Mouse (Mus musculus) small intestine, adult 2 months (tissue): ENCODE measurements around the gene Aqp5. TPM values are rescaled to one million over a fixed set of nuclear protein-coding genes. Genes with fewer than 3 reads are reported as not detected.

Experiments
- H3K27ac ChIP-seq: fragments of 200-500 bp; 2 replicates; pipeline ENCODE4 v1.5.1; 2012; ENCODE audit warnings: low read depth, low read length, control low read depth, inconsistent platforms; ENCODE audit not compliant: insufficient read depth
- H3K27me3 ChIP-seq: fragments of 200-500 bp; 2 replicates; pipeline ENCODE4 v1.6.1; 2012; ENCODE audit warnings: mild to moderate bottlenecking, moderate library complexity, low read length, inconsistent platforms; ENCODE audit not compliant: control insufficient read depth, insufficient read depth
- H3K36me3 ChIP-seq: fragments of 200-500 bp; 2 replicates; pipeline ENCODE4 v1.6.1; 2012; ENCODE audit warnings: mild to moderate bottlenecking, low read length, control low read depth, inconsistent platforms; ENCODE audit not compliant: control insufficient read depth, insufficient read depth
- H3K4me1 ChIP-seq: fragments of 200-500 bp; 2 replicates; pipeline ENCODE4 v1.6.1; 2012; ENCODE audit warnings: low read length, inconsistent platforms, mixed read lengths; ENCODE audit not compliant: control insufficient read depth, insufficient read depth, insufficient read length
- H3K4me3 ChIP-seq: fragments of 200-500 bp; 2 replicates; pipeline ENCODE4 v1.5.1; 2012; ENCODE audit warnings: low read depth, mild to moderate bottlenecking, control low read depth, inconsistent platforms, low read length, moderate library complexity
- CTCF ChIP-seq: fragments of 200-500 bp; IDR thresholded peaks from 2 replicates; pipeline ENCODE4 v1.5.1; 2012; ENCODE audit warnings: low read depth, mild to moderate bottlenecking, control low read depth, inconsistent platforms, low read length, moderate library complexity, mixed read lengths; ENCODE audit not compliant: insufficient replicate concordance, insufficient read length; ENCODE audit errors: extremely low read depth
- POLR2A ChIP-seq: fragments of 200-500 bp; IDR thresholded peaks from 2 replicates; pipeline ENCODE4 v1.6.1; 2012; ENCODE audit warnings: low read depth, mild to moderate bottlenecking, control low read depth, inconsistent platforms, low read length, moderate library complexity
- WGBS: fragments of 180-500 bp; shearing (Covaris S2); methylation state at CpG from one replicate; pipeline ENCODE4 v1.1.7; 2018; 5-methylcytosine and 5-hydroxymethylcytosine counted together
- polyA plus RNA-seq: library from polyadenylated mRNA; depleted of rRNA; stranded (reverse); fragments of >200 nt; gene quantifications from 2 replicates; pipeline ENCODE4 v1.2.3, GENCODE M21; 2012; rRNA removed

Gene Aqp5
- polyA plus RNA-seq, 1 experiment, result 0.20 TPM

GRCm38 (mm10) chr15:99631618-99632017 is 41.0 kb downstream of the Aqp5 start:
- H3K27ac ChIP-seq, result no peak overlapping the region
- no peaks in the 10 kb centered on the region for H3K4me1 ChIP-seq
- H3K4me3 ChIP-seq, result no peak overlapping the region
- H3K36me3 ChIP-seq, result peaks cover 41% of the 10 kb centered on the region
- TF ChIP-seq CTCF, result no peak
- no peak for TF ChIP-seq POLR2A
- H3K27me3 ChIP-seq, result no peaks in the 10 kb centered on the region

GRCm38 (mm10) chr15:99634702-99635101 is 44.1 kb downstream of the Aqp5 start:
- Histone ChIP-seq H3K27me3 (no peaks in the 10 kb centered on the region), H3K36me3 (peaks cover 45% of the 10 kb centered on the region), H3K27ac (no peak overlapping the region), H3K4me1 (no peaks in the 10 kb centered on the region), H3K4me3 (no peak overlapping the region)
- WGBS, result 89% methylated on average over 7 of the region's 7 CpGs
- no peak for TF ChIP-seq CTCF
- no peak for TF ChIP-seq POLR2A

GRCm38 (mm10) chr15:99637405-99638123 is 47.0 kb downstream of the Aqp5 start:
- no peaks in the 10 kb centered on the region for H3K27me3 ChIP-seq
- TF ChIP-seq CTCF, result no peak
- no peak for TF ChIP-seq POLR2A
- 94% methylated on average over 12 of the region's 12 CpGs for WGBS
- peaks cover 26% of the 10 kb centered on the region for H3K36me3 ChIP-seq
- no peak overlapping the region for H3K4me3 ChIP-seq
- no peak overlapping the region for H3K27ac ChIP-seq
- no peaks in the 10 kb centered on the region for H3K4me1 ChIP-seq

- Histone ChIP-seq H3K27me3 (no peaks in the 10 kb centered on the region), H3K36me3 (peaks cover 24% of the 10 kb centered on the region), H3K4me1 (no peaks in the 10 kb centered on the region), H3K4me3 (no peak overlapping the region), H3K27ac (no peak overlapping the region)
- TF ChIP-seq CTCF (no peak), POLR2A (no peak)
- WGBS, result 90% methylated on average over 5 of the region's 5 CpGs
Measured at GRCm38 (mm10) chr15:99638124-99638485, 47.5 kb downstream of the Aqp5 start.

DNA sequence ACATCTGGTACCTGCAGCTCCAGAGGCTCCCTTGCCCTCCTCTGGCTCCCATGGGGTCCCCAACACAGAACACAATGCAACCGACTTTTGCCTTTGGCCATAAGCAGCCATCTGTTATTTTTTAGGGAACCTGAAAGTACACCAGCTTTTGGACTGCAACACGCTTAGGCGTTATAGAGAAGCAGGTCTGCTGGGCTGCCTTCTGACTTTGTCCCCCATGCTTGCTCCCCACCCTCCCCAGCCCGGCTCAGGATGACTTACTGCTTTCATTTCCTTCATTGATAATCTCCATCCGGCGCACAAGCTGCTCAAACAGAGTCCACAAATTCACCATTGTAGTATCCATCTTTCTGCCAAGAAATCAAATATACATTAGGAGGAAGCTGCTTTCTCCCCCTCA is 52.0 kb downstream of the Aqp5 start:
- Histone ChIP-seq H3K36me3 (peaks cover 6% of the 10 kb centered on the region), H3K27me3 (no peaks in the 10 kb centered on the region), H3K27ac (no peak overlapping the region), H3K4me1 (no peaks in the 10 kb centered on the region), H3K4me3 (no peak overlapping the region)
- WGBS, result 78% methylated on average over 6 of the region's 6 CpGs
- no peak for TF ChIP-seq CTCF
- TF ChIP-seq POLR2A, result no peak

DNA sequence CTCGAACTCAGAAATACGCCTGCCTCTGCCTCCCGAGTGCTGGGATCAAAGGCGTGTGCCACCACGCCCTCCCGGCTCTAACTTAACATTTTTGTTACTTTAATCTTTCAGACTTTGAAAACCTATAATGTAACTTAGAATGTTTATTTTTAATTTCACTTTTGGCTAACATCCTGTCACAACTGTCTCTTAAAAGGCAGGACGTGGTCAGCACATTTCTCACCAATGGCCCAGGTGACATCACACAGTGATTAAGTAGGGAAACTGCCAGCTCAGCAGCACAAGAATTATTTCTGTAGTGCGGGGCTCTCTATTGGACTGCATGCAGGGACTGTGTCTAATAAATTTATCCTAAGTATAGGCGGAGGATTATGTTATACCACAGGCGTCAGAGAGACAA is 53.2 kb downstream of the Aqp5 start:
- Histone ChIP-seq H3K27me3 (no peaks in the 10 kb centered on the region), H3K4me3 (no peak overlapping the region), H3K27ac (no peak overlapping the region), H3K36me3 (peaks cover 5% of the 10 kb centered on the region; the same call in 1 of the 2 replicates), H3K4me1 (no peaks in the 10 kb centered on the region; the same call in 1 of the 2 replicates)
- TF ChIP-seq CTCF (no peak), POLR2A (no peak)
- 87% methylated on average over 10 of the region's 10 CpGs for WGBS

Other genes with a start within 250 kb of the Aqp5 start
- 4.2 and 8.2 TPM in 2 replicates for gene Fmnl3, start 220.3 kb upstream of the Aqp5 start, polyA plus RNA-seq
- 672 and 1,662 TPM in 2 replicates for gene Tmbim6, start 197.9 kb upstream of the Aqp5 start, polyA plus RNA-seq
- 1.8 and 3.1 TPM in 2 replicates for gene Nckap5l, start 133.0 kb upstream of the Aqp5 start, polyA plus RNA-seq
- 2.7 and 5.2 TPM in 2 replicates for gene Bcdin3d, start 116.1 kb upstream of the Aqp5 start, polyA plus RNA-seq
- gene Faim2, start 62.6 kb upstream of the Aqp5 start, polyA plus RNA-seq, result 1.3 and 1.7 TPM in 2 replicates
- not detected in 2 replicates for gene Aqp2, start 11.7 kb upstream of the Aqp5 start, polyA plus RNA-seq
- not detected in 2 replicates for gene Aqp6, start 10.6 kb downstream of the Aqp5 start, polyA plus RNA-seq
- 6.8 and 12.5 TPM in 2 replicates for gene Racgap1, start 60.9 kb downstream of the Aqp5 start, polyA plus RNA-seq
- gene Asic1, start 79.6 kb downstream of the Aqp5 start, polyA plus RNA-seq, result 0.30 and 0.70 TPM in 2 replicates
- 9.5 and 23.8 TPM in 2 replicates for gene Smarcd1, start 111.3 kb downstream of the Aqp5 start, polyA plus RNA-seq
- gene Gm17349, start 114.7 kb downstream of the Aqp5 start, polyA plus RNA-seq, result 3.0 TPM in 1 of 2 replicates, not detected in the other
- gene Gpd1, start 126.7 kb downstream of the Aqp5 start, polyA plus RNA-seq, result 246 and 260 TPM in 2 replicates
- 301 and 397 TPM in 2 replicates for gene Cox14, start 134.8 kb downstream of the Aqp5 start, polyA plus RNA-seq
- gene Cers5, start 182.1 kb downstream of the Aqp5 start, polyA plus RNA-seq, result 6.9 and 8.2 TPM in 2 replicates